Mouse (Mus musculus): ENCODE measurements around the gene Vmn1r226. TPM values are rescaled to one million over a fixed set of nuclear protein-coding genes. Genes with fewer than 3 reads are reported as not detected.

The Vmn1r226 gene
- not detected in 2 replicates for polyA plus RNA-seq (2016; fragmentation: Nextera tagmentation; extraction: Ambion mirVana)

DNA sequence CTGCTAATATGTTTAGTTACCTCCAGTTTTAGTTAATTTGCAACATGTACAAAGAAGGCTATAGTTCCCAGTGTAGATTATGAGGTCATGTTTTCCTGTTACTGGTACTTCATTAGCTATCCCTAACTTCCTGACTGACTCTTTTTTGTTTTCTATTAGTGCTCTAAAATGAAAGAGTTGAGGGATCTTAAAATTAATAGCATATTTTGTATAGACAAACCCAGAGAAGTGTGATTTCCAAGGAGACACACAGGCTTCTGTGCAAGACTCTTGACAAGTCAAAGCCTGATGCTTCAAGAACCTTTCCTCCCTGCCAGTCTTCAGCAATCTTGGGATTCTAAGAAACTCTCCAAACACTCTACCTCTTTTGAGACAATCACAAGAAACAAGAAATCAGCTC, at the start of gene Vmn1r226:
Gene Vmn1r226 (plus strand): TSS at position 301 of the 400 bp plus-strand sequence.
- Histone ChIP-seq H3K4me1 (replicated peaks) (no peaks in the 10 kb centered on the region), H3K27ac (no peak within 1 kb of the TSS), H3K36me3 (no peaks in the 10 kb centered on the region), H3K27me3 (ENCODE audit: insufficient read depth, poor library complexity, severe bottlenecking) (no peaks in the 10 kb centered on the region), H3K9me3 (peaks cover 26% of the 10 kb centered on the region; the same call in 1 of the 2 replicates), H3K4me3 (no peak within 1 kb of the TSS)
- no peak for DNase-seq (ENCODE audit: low spot score)

DNA sequence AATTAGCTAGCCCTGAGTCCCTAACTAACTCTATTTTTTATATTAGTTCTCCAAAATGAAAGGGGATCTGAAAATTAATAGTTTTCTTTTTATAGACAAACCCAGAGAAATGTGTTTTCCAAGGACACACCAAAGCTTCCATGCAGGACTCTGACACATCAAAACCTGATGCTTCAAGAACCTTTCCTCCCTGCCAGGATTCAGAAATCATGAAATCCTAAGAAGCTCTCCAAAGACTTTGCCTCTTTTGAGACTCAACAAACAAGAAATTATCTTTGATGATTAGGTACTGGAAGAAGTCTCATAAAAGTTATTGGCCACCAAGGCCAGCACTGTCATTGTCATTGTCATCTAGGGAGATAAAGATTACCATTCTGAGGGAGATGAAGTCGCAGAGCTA, 46.9 kb downstream of the Vmn1r226 start, which contains the start of gene Vmn1r227:
Gene Vmn1r227 (plus strand): TSS at position 301 of the 400 bp plus-strand sequence.
- Histone ChIP-seq H3K27ac (no peak within 1 kb of the TSS), H3K27me3 (ENCODE audit: insufficient read depth, poor library complexity, severe bottlenecking) (no peaks in the 10 kb centered on the region), H3K4me3 (no peak within 1 kb of the TSS), H3K4me1 (replicated peaks) (no peaks in the 10 kb centered on the region), H3K36me3 (no peaks in the 10 kb centered on the region), H3K9me3 (peaks cover 15% of the 10 kb centered on the region; the same call in 1 of the 2 replicates)
- 56% methylated on average over 1 of the region's 1 CpGs for WGBS
- DNase-seq (ENCODE audit: low spot score): no peak

Other genes with a start within 250 kb of the Vmn1r226 start
- not detected in 2 replicates for gene Vmn2r108, start 201.5 kb upstream of the Vmn1r226 start, polyA plus RNA-seq (2016; fragmentation: Nextera tagmentation; extraction: Ambion mirVana)
- gene Vmn1r225, start 184.7 kb upstream of the Vmn1r226 start, polyA plus RNA-seq (2016; fragmentation: Nextera tagmentation; extraction: Ambion mirVana): not detected in 2 replicates
- not detected in 2 replicates for gene Vmn2r109, start 118.1 kb upstream of the Vmn1r226 start, polyA plus RNA-seq (2016; fragmentation: Nextera tagmentation; extraction: Ambion mirVana)
- gene Vmn2r110, start 86.4 kb upstream of the Vmn1r226 start, polyA plus RNA-seq (2016; fragmentation: Nextera tagmentation; extraction: Ambion mirVana): 0.02 and 0.03 TPM in 2 replicates
- not detected in 2 replicates for gene Fpr-rs3, start 58.0 kb upstream of the Vmn1r226 start, polyA plus RNA-seq (2016; fragmentation: Nextera tagmentation; extraction: Ambion mirVana)
- not detected in 2 replicates for gene Vmn1r227, start 47.0 kb downstream of the Vmn1r226 start, polyA plus RNA-seq (2016; fragmentation: Nextera tagmentation; extraction: Ambion mirVana)
- not detected in 2 replicates for gene Vmn1r228, start 103.3 kb downstream of the Vmn1r226 start, polyA plus RNA-seq (2016; fragmentation: Nextera tagmentation; extraction: Ambion mirVana)
- not detected in 2 replicates for gene Vmn1r229, start 128.7 kb downstream of the Vmn1r226 start, polyA plus RNA-seq (2016; fragmentation: Nextera tagmentation; extraction: Ambion mirVana)
- gene Vmn1r230, start 157.6 kb downstream of the Vmn1r226 start, polyA plus RNA-seq (2016; fragmentation: Nextera tagmentation; extraction: Ambion mirVana): not detected in 2 replicates
- gene Vmn1r231, start 222.2 kb downstream of the Vmn1r226 start, polyA plus RNA-seq (2016; fragmentation: Nextera tagmentation; extraction: Ambion mirVana): not detected in 2 replicates
- not detected in 2 replicates for gene Vmn1r232, start 236.9 kb downstream of the Vmn1r226 start, polyA plus RNA-seq (2016; fragmentation: Nextera tagmentation; extraction: Ambion mirVana)

Measured in hindbrain, embryonic 10.5 days (tissue).